Mouse (Mus musculus) brain, embryonic 14.5 days (tissue): ENCODE results near the gene Slc6a11.

ENCODE experiments used
- CTCF ChIP-seq: fragments of 200-500 bp; IDR thresholded peaks from 2 replicates; pipeline ENCODE4 v1.5.1; 2012; ENCODE audit warnings: inconsistent platforms, mild to moderate bottlenecking, moderate library complexity, borderline replicate concordance; ENCODE audit not compliant: insufficient read depth, insufficient read length; ENCODE audit errors: extremely low read depth
- POLR2A ChIP-seq: fragments of 200-500 bp; IDR thresholded peaks from 2 replicates; pipeline ENCODE4 v1.6.1; 2012; ENCODE audit warnings: mild to moderate bottlenecking, inconsistent platforms, borderline replicate concordance; ENCODE audit not compliant: poor library complexity, insufficient read depth, insufficient read length, severe bottlenecking; ENCODE audit errors: extremely low read depth

GRCm38 (mm10) chr6:114087106-114087505 lies 43.9 kb upstream of the Slc6a11 start:
- TF ChIP-seq POLR2A (no peak), CTCF (no peak)
